Mouse (Mus musculus) small intestine, adult 2 months (tissue): Measurements from ENCODE around the gene 1700013F07Rik. TPM values are rescaled to one million over a fixed set of nuclear protein-coding genes. Genes with fewer than 3 reads are reported as not detected.

Experiments used
- H3K27ac ChIP-seq: fragments of 200-500 bp; 2 replicates; pipeline ENCODE4 v1.5.1; 2012; ENCODE audit warnings: low read depth, low read length, control low read depth, inconsistent platforms; ENCODE audit not compliant: insufficient read depth
- H3K27me3 ChIP-seq: fragments of 200-500 bp; 2 replicates; pipeline ENCODE4 v1.6.1; 2012; ENCODE audit warnings: mild to moderate bottlenecking, moderate library complexity, low read length, inconsistent platforms; ENCODE audit not compliant: control insufficient read depth, insufficient read depth
- H3K36me3 ChIP-seq: fragments of 200-500 bp; 2 replicates; pipeline ENCODE4 v1.6.1; 2012; ENCODE audit warnings: mild to moderate bottlenecking, low read length, control low read depth, inconsistent platforms; ENCODE audit not compliant: control insufficient read depth, insufficient read depth
- H3K4me1 ChIP-seq: fragments of 200-500 bp; 2 replicates; pipeline ENCODE4 v1.6.1; 2012; ENCODE audit warnings: low read length, inconsistent platforms, mixed read lengths; ENCODE audit not compliant: control insufficient read depth, insufficient read depth, insufficient read length
- H3K4me3 ChIP-seq: fragments of 200-500 bp; 2 replicates; pipeline ENCODE4 v1.5.1; 2012; ENCODE audit warnings: low read depth, mild to moderate bottlenecking, control low read depth, inconsistent platforms, low read length, moderate library complexity
- CTCF ChIP-seq: fragments of 200-500 bp; IDR thresholded peaks from 2 replicates; pipeline ENCODE4 v1.5.1; 2012; ENCODE audit warnings: low read depth, mild to moderate bottlenecking, control low read depth, inconsistent platforms, low read length, moderate library complexity, mixed read lengths; ENCODE audit not compliant: insufficient replicate concordance, insufficient read length; ENCODE audit errors: extremely low read depth
- POLR2A ChIP-seq: fragments of 200-500 bp; IDR thresholded peaks from 2 replicates; pipeline ENCODE4 v1.6.1; 2012; ENCODE audit warnings: low read depth, mild to moderate bottlenecking, control low read depth, inconsistent platforms, low read length, moderate library complexity
- WGBS: fragments of 180-500 bp; shearing (Covaris S2); methylation state at CpG from one replicate; pipeline ENCODE4 v1.1.7; 2018; 5-methylcytosine and 5-hydroxymethylcytosine counted together
- polyA plus RNA-seq: library from polyadenylated mRNA; depleted of rRNA; stranded (reverse); fragments of >200 nt; gene quantifications from 2 replicates; pipeline ENCODE4 v1.2.3, GENCODE M21; 2012

Gene 1700013F07Rik
- polyA plus RNA-seq, 1 experiment: not detected

DNA sequence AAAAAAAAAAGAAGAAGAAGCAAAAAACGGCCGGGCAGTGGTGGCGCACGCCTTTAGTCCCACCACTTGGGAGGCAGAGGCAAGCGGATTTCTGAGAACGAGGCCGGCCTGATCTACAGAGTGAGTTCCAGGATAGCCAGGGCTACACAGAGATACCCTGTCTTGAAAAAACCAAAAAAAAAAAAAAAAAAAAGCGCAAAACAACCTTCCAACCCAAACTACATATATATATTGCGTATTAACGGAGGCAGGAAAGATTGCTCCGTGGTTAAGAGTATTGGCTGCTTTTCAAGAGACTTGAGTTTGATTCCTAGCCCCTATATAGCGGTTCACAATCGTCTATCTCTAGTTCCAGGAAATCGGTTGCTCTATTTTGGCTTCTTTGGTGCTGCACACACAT, 36.9 kb downstream of the 1700013F07Rik start:
- H3K4me3 ChIP-seq: no peak overlapping the region
- H3K27ac ChIP-seq: no peak overlapping the region
- TF ChIP-seq POLR2A (no peak), CTCF (no peak)
- peaks cover 2% of the 10 kb centered on the region for H3K36me3 ChIP-seq
- H3K4me1 ChIP-seq: no peaks in the 10 kb centered on the region; the same call in 1 of the 2 replicates
- H3K27me3 ChIP-seq: no peaks in the 10 kb centered on the region
- WGBS: 84% methylated on average over 14 of the region's 14 CpGs

DNA sequence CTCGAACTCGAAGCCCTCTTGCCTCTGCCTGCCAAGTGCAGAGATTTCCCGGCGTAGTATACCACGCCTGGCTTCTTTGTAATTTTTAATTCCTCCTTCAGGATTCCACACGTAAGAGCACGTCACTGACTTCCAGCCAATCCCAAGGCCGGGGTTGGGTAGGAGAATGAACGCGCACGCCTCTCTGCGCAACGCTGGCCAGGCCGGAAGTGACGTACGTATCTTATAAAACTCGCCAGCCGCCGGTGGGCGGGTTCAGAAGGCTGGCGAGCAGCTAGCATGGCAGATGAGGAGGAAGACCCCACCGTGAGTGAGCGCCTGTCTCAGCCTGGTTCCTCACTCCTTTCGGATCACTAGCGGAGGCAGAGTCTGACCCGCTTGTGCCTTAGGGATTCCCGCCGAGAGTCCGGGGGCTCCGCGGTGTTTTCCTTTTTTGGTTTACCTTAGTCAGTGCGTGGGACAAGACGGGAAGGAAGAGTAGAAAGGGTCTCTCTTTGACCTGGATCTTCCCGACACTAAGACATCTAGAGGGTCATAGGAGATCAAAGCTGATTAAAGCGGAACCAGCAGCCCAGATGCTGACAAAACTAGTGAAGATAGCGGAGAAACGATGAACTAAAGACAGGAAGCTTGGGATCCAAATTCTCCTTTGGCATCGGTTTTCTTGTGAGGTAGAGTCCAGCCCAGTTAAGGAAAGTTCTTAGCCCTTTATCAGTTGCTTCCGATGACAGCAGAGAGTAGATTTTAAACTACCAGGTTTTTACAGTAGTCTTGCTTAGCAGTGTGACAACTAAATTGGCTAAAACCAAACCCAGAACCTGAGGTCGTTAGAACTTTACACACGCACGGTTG, 37.7 kb downstream of the 1700013F07Rik start, which contains the start of gene Taf13:
Gene Taf13 (plus strand): TSS at position 256 of the 852 bp plus-strand sequence.
- Histone ChIP-seq H3K4me1 (no peaks in the 10 kb centered on the region; the same call in 1 of the 2 replicates), H3K4me3 (peak within 1 kb of the TSS; percentile 79), H3K27ac (peak within 1 kb of the TSS; percentile 42), H3K27me3 (no peaks in the 10 kb centered on the region), H3K36me3 (peaks cover 2% of the 10 kb centered on the region)
- WGBS: under 1% methylated on average over 42 of the region's 42 CpGs
- TF ChIP-seq POLR2A (peak; percentile 100), CTCF (no peak)

DNA sequence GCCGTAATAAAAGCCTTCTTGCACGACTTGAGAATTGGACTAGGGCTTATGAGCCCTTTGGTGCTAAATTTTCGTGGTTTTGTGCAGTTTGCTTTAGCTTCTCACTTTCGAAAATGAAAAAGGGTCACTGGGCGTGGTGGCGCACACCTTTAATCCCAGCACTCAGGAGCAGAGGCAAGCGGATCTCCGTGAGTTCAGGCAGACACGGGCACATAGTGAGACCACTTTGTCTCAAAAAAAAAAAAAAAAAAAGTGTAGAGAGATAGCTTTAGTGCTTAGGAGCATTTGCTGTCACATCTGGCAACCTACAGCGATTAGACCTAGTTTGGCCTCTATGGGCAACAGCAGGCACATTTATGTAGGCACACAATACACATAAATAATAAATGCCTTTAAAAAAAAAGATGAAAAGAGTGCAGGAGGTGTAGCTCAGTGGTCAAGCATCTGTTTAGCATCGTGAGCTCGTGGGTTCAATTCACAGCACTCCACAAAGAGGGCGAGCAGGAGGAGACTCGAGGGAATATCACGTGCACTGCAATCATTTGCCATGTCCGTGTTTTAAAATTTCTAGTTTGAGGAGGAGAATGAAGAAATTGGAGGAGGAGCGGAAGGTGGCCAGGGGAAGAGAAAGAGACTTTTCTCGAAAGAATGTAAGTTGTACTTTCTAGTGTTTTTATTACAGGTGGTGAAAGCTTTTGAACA, 38.5 kb downstream of the 1700013F07Rik start:
- no peaks in the 10 kb centered on the region; the same call in 1 of the 2 replicates for H3K4me1 ChIP-seq
- peaks cover 2% of the 10 kb centered on the region for H3K36me3 ChIP-seq
- TF ChIP-seq POLR2A (no peak), CTCF (no peak)
- 29% methylated on average over 18 of the region's 18 CpGs for WGBS
- no peaks in the 10 kb centered on the region for H3K27me3 ChIP-seq
- no peak overlapping the region for H3K27ac ChIP-seq
- peak overlapping the region; percentile 49 for H3K4me3 ChIP-seq

DNA sequence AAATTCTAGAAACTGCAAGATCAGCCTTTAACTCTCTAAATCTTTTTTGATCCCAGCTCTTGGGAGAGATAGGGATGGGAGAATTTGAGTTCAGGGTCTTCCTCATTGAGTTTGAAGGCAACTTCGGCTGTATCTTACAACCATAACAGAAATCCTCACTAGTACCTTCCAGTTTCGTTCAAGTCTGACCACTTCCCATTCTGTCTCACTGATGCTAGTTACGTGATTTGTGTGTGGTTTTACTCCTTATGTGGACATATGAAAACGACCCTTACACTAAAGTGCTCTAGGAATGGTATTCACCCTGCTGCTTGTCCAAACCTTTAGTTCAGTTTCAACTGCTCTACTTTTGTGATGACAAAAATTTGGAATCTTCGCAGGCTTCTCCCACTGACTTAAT, 40.1 kb downstream of the 1700013F07Rik start:
- H3K27ac ChIP-seq: no peak overlapping the region
- no peaks in the 10 kb centered on the region; the same call in 1 of the 2 replicates for H3K4me1 ChIP-seq
- H3K4me3 ChIP-seq: no peak overlapping the region
- 84% methylated on average over 5 of the region's 5 CpGs for WGBS
- TF ChIP-seq CTCF: no peak
- TF ChIP-seq POLR2A: no peak
- no peaks in the 10 kb centered on the region for H3K27me3 ChIP-seq
- H3K36me3 ChIP-seq: peaks cover 4% of the 10 kb centered on the region

DNA sequence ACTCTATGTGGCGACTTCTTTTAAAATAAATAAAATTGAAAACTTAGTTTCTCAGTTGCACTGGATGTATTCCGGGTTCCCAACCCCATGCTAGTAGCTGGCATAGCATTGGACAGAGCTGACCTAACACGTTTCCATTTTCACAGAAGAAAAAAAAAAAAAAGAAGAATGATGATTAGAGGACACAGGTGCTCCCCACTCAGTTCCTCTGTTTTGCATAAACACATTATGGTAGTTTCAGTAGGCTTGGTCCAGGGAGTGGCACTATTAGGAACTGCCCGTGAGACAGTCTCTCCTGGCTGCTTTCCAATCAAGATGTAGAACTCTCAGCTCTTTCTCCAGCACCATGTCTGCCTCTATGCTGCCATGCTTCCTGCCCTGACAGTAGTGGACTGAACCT, 50.6 kb downstream of the 1700013F07Rik start:
- WGBS: 56% methylated on average over 4 of the region's 4 CpGs
- Histone ChIP-seq H3K36me3 (0 out of 2 replicates have a peak, but pooled peaks cover 2% of the 10 kb centered on the region), H3K27ac (no peak overlapping the region), H3K4me3 (no peak overlapping the region), H3K4me1 (no peaks in the 10 kb centered on the region; the same call in 1 of the 2 replicates), H3K27me3 (no peaks in the 10 kb centered on the region)
- TF ChIP-seq CTCF (no peak), POLR2A (no peak)

DNA sequence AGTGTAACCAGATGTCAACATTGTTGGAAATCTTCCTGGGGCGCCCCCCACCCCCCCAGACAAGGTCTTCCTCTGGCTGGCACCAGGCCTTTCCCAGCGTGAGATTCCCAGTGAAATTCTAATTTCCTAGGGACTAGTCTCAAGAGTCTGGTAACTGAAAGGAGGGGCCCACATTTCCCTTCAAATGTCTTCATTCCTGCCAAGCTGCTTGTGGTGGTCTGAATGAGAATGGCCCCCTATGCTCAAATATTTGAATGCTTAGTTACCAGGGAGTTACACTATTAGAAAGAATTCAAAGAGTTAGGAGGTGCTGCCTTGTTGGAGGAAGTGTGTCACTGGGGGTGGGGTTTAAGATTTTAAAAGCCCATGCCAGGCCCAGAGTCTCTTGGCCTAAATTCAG, 54.5 kb downstream of the 1700013F07Rik start:
- H3K4me3 ChIP-seq: no peak overlapping the region
- no peaks in the 10 kb centered on the region for H3K36me3 ChIP-seq
- TF ChIP-seq POLR2A: no peak
- no peaks in the 10 kb centered on the region; the same call in 1 of the 2 replicates for H3K4me1 ChIP-seq
- H3K27ac ChIP-seq: no peak overlapping the region
- WGBS: 68% methylated on average over 2 of the region's 2 CpGs
- no peaks in the 10 kb centered on the region for H3K27me3 ChIP-seq

DNA sequence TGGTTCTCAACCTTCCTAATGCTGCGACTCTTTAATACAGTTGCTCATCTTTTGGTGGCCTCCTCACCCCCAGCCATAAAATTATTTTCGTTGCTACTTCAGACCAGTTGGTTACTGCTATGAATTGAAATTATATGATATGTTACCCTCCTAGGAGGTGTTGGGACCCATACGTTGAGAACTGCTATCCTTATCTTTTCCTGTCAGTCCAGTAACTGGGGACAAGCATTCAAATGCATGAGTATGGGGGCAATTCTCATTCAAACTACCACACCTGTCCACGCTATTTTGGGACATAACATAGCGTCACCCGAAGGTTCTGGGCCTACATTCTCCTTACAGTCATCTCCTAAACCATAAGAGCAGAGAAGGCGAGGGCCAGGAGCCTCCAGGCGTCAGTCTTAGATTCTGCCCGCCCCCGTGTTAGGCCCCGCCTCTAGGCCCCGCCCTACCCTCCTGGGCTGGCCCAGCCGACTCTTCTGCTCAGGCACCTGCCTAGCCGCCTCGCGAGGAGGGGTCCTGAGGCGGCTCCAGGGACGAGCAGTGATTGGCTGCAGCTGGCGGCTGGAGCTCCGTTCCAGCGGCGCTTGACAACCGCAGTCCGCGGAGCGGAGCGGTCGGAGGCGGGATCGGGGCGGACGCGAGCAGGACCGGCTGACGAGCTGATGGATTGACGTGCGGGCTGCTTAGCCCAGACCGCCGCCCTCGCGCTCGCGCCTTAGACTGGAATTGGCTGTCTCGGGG, 57.0 kb downstream of the 1700013F07Rik start, which contains the start of gene Wdr47:
Gene Wdr47 (plus strand): TSS at position 494 of the 744 bp plus-strand sequence.
- Histone ChIP-seq H3K4me1 (no peaks in the 10 kb centered on the region), H3K27ac (peak within 1 kb of the TSS; percentile 4; the same call in 1 of the 2 replicates), H3K36me3 (no peaks in the 10 kb centered on the region), H3K4me3 (peak within 1 kb of the TSS; percentile 87), H3K27me3 (no peaks in the 10 kb centered on the region)
- peak; percentile 59; the same call in 1 of the 2 replicates for TF ChIP-seq POLR2A
- TF ChIP-seq CTCF: no peak
- WGBS: 4% methylated on average over 44 of the region's 44 CpGs
